Mouse (Mus musculus) liver, embryonic 16.5 days (tissue): Measurements from ENCODE around the gene Mbtps2. TPM values are rescaled to one million over a fixed set of nuclear protein-coding genes. Genes with fewer than 3 reads are reported as not detected.

ENCODE experiments used
- ATAC-seq: fragments of 200-750 bp; cut with Nextera tagmentation; 2 replicates; pipeline ENCODE4 v1.8.0; 2017; ENCODE audit warnings: low read depth, mild to moderate bottlenecking, moderate number of reproducible peaks, moderate library complexity
- H3K27ac ChIP-seq: fragments of 300-500 bp; sonication (generic); 2 replicates; pipeline ENCODE4 v1.5.1; 2014; ENCODE audit warnings: mild to moderate bottlenecking, low read length
- H3K27me3 ChIP-seq: fragments of 300-500 bp; sonication (generic); 2 replicates; pipeline ENCODE4 v1.6.1; 2014; ENCODE audit warnings: low read depth, low read length, mixed read lengths; ENCODE audit not compliant: control insufficient read depth, insufficient read depth
- H3K36me3 ChIP-seq: fragments of 300-500 bp; sonication (generic); 2 replicates; pipeline ENCODE4 v1.6.1; 2014; ENCODE audit warnings: mild to moderate bottlenecking; ENCODE audit not compliant: control insufficient read depth, insufficient read depth
- H3K4me1 ChIP-seq: fragments of 300-500 bp; sonication (generic); 2 replicates; pipeline ENCODE4 v1.6.1; 2014; ENCODE audit warnings: low read depth, low read length, mixed read lengths; ENCODE audit not compliant: control insufficient read depth
- H3K4me2 ChIP-seq: fragments of 300-500 bp; sonication (generic); 2 replicates; pipeline ENCODE4 v1.6.1; 2014; ENCODE audit warnings: low read depth, low read length, mixed read lengths
- H3K4me3 ChIP-seq: fragments of 300-500 bp; sonication (generic); 2 replicates; pipeline ENCODE4 v1.5.1; 2014; ENCODE audit warnings: low read depth, mild to moderate bottlenecking, low read length
- H3K9ac ChIP-seq: fragments of 300-500 bp; sonication (generic); 2 replicates; pipeline ENCODE4 v1.6.1; 2014; ENCODE audit warnings: low read depth, low read length
- H3K9me3 ChIP-seq: fragments of 300-500 bp; sonication (generic); replicated peaks from 2 replicates; pipeline ENCODE4 v1.6.1; 2016; ENCODE audit warnings: low read length; ENCODE audit not compliant: control insufficient read depth
- WGBS: fragments of 180-500 bp; shearing (Covaris S2); extraction: QIAGEN DNeasy Blood & Tissue Kit; methylation state at CpG from one replicate; pipeline ENCODE4 v1.1.7; 2014; ENCODE audit not compliant: insufficient replicate concordance; 5-methylcytosine and 5-hydroxymethylcytosine counted together
- polyA plus RNA-seq: library from polyadenylated mRNA; unstranded; fragments of >200 nt; fragmentation: Nextera tagmentation; extraction: Ambion mirVana; gene quantifications from 2 replicates; pipeline ENCODE4 v1.2.1, GENCODE M21; 2015

The Mbtps2 gene
- polyA plus RNA-seq, 1 experiment from 2014 or later = 4.3 TPM

DNA sequence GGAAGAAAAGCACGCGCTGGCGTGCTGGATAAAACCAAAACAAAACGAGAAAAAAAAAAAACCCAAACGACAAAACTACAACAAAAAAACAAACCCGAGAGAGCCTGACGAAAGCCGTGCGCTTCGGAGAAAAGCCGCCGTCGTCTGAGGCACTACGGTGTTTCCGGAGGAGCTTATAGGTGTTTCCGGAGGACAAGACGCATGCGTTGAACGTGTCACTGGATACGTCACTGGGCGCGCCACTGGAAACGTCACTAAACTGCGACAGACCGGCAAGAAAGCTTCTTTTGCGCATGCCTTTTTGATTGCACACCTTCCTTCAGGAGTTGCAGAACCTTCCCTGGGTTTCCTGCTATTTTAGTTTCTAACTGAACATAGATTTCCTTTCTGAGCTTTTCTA, 29.7 kb downstream of the Mbtps2 start, which contains the start of gene Yy2:
TSS of gene Yy2 (minus strand) at position 146 of the 400 bp plus-strand sequence.
- H3K27me3 ChIP-seq = no peaks in the 10 kb centered on the region
- WGBS = 79% methylated on average over 26 of the region's 26 CpGs
- H3K4me2 ChIP-seq = no peak within 1 kb of the TSS
- H3K27ac ChIP-seq = no peak within 1 kb of the TSS
- no peaks in the 10 kb centered on the region for H3K4me1 ChIP-seq
- ATAC-seq = no peak
- no peaks in the 10 kb centered on the region for H3K36me3 ChIP-seq
- H3K9me3 ChIP-seq = no peaks in the 10 kb centered on the region
- no peak within 1 kb of the TSS for H3K9ac ChIP-seq
- no peak within 1 kb of the TSS for H3K4me3 ChIP-seq

DNA sequence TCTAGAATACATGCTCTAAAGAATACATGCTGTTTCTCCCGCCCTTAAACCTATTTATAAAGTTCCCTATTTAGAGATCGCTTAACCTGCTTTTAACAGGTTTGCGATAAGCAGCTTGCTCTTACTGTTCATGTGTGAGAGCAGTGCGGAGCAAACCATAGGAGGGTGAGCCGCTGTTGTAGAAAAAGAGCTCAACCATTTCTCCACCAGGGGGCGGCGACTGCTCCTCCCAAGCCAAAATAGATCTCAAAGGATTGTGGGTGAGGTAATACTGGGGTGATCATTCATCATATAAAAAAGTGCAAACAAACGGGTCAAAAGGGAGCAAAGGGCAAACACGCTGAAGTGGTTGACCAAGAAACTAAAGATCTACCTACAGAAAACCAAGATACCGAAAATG, 34.7 kb downstream of the Mbtps2 start:
- no peak overlapping the region for H3K4me2 ChIP-seq
- H3K36me3 ChIP-seq = no peaks in the 10 kb centered on the region
- no peak overlapping the region for H3K4me3 ChIP-seq
- no peaks in the 10 kb centered on the region for H3K9me3 ChIP-seq
- H3K27ac ChIP-seq = no peak overlapping the region
- no peaks in the 10 kb centered on the region for H3K27me3 ChIP-seq
- 66% methylated on average over 10 of the region's 10 CpGs for WGBS
- H3K9ac ChIP-seq = no peak overlapping the region
- no peak for ATAC-seq
- no peaks in the 10 kb centered on the region for H3K4me1 ChIP-seq

DNA sequence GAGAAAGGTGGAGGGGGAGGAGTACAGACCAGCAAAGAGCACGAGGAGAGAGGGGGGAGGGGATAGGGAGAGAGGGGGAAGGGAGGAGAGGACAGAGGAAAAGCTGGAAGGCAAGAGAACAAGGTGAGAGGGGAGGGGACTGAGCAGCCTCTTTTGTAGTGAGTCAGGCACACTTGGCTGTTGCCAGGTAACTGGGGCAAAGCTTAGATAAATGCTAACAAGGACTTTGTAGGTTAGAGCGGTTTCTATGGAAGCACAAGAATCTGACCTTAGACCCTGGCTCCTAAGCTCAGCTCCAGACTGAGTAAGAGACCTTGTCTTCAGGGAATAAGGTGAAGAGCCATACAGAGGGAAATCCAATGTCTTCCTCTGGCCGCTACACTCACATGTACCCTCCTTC, 51.4 kb downstream of the Mbtps2 start:
- H3K27ac ChIP-seq = no peak overlapping the region
- H3K27me3 ChIP-seq = no peaks in the 10 kb centered on the region
- WGBS = 36% methylated on average over 3 of the region's 3 CpGs
- no peaks in the 10 kb centered on the region for H3K9me3 ChIP-seq
- H3K9ac ChIP-seq = no peak overlapping the region
- H3K4me3 ChIP-seq = no peak overlapping the region
- no peak overlapping the region for H3K4me2 ChIP-seq
- no peaks in the 10 kb centered on the region for H3K36me3 ChIP-seq
- peak; percentile 78; the same call in 1 of the 2 replicates for ATAC-seq
- H3K4me1 ChIP-seq = no peaks in the 10 kb centered on the region

DNA sequence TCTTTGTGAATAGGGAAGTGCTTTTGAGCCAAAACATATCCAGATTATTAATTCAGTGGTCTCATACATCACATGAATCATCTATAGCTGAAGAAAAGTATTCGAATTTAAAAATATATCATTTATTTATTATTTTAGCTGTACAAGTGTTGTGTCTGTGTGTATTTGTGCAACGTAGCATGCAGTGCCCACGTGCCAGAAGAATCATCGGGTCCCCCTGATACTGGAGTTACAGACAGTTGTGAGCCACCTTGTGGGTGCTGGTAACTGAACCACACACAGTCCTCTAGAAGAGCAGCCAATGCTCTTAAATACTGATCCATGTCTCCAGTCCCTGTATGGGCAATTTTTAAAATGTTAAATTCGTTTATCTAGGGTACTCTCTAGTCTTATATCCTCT, 92.1 kb downstream of the Mbtps2 start:
- no peak overlapping the region for H3K4me2 ChIP-seq
- H3K4me3 ChIP-seq = no peak overlapping the region
- H3K36me3 ChIP-seq = no peaks in the 10 kb centered on the region
- 38% methylated on average over 5 of the region's 5 CpGs for WGBS
- H3K9me3 ChIP-seq = no peaks in the 10 kb centered on the region
- ATAC-seq = no peak
- H3K27ac ChIP-seq = no peak overlapping the region
- H3K4me1 ChIP-seq = no peaks in the 10 kb centered on the region
- no peaks in the 10 kb centered on the region for H3K27me3 ChIP-seq
- H3K9ac ChIP-seq = no peak overlapping the region

GRCm38 (mm10) chrX:157504506-157504905, 94.0 kb downstream of the Mbtps2 start:
- WGBS = 62% methylated on average over 1 of the region's 1 CpGs
- no peaks in the 10 kb centered on the region for H3K36me3 ChIP-seq
- H3K27ac ChIP-seq = no peak overlapping the region
- no peak overlapping the region for H3K4me2 ChIP-seq
- H3K4me1 ChIP-seq = no peaks in the 10 kb centered on the region
- no peaks in the 10 kb centered on the region for H3K9me3 ChIP-seq
- ATAC-seq = no peak
- no peaks in the 10 kb centered on the region for H3K27me3 ChIP-seq
- no peak overlapping the region for H3K4me3 ChIP-seq
- no peak overlapping the region for H3K9ac ChIP-seq

- Histone ChIP-seq H3K4me3 (no peak overlapping the region), H3K9me3 (no peaks in the 10 kb centered on the region), H3K4me1 (no peaks in the 10 kb centered on the region), H3K36me3 (no peaks in the 10 kb centered on the region), H3K9ac (no peak overlapping the region), H3K4me2 (no peak overlapping the region), H3K27ac (no peak overlapping the region), H3K27me3 (no peaks in the 10 kb centered on the region)
- WGBS = 57% methylated on average over 2 of the region's 2 CpGs
- ATAC-seq = no peak
These were observed 96.6 kb downstream of the Mbtps2 start for GRCm38 (mm10) chrX:157501871-157502270.

DNA sequence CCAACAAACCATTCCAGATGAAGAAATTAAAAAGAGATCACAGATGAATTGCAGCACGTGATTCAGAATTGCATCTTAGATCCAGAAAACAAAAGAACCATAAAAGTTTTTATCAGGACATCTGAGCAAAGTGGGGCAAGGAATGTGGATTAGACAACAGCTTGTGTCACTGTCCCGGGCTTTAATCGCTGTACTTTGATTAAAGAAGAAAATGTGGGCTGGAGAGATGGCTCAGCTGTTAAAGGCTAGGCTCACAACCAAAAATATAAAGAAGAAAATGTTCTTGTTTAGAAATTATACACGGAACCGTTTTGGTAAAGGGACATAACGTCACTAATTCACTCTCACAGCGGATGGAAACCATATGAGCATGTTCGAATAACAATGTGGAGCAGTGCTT, 98.5 kb downstream of the Mbtps2 start:
- no peak for ATAC-seq
- no peaks in the 10 kb centered on the region for H3K27me3 ChIP-seq
- 60% methylated on average over 8 of the region's 8 CpGs for WGBS
- H3K4me3 ChIP-seq = no peak overlapping the region
- H3K27ac ChIP-seq = no peak overlapping the region
- no peaks in the 10 kb centered on the region for H3K4me1 ChIP-seq
- no peak overlapping the region for H3K9ac ChIP-seq
- no peaks in the 10 kb centered on the region for H3K9me3 ChIP-seq
- H3K4me2 ChIP-seq = no peak overlapping the region
- H3K36me3 ChIP-seq = no peaks in the 10 kb centered on the region

DNA sequence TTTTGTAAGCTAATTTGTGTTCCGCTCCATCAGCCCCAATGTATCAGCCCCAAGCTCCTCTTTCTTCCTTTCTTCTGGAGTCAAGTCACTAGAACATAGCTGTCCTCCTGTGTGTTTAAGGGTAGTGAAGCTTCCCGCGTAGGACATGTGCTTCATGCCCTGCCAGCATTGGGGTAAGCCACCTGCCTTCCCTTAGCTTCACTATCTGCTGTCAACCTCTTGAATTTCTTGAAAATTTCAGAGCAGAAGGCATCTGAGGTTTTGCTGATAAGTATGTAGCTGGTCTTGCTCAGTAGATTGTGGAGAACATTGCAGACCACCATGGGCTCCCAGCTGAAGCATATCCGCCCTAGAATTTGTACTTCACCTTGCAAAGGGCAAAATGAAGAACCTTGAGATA, 105.4 kb downstream of the Mbtps2 start:
- no peaks in the 10 kb centered on the region for H3K9me3 ChIP-seq
- H3K9ac ChIP-seq = no peak overlapping the region
- 66% methylated on average over 4 of the region's 4 CpGs for WGBS
- no peaks in the 10 kb centered on the region for H3K27me3 ChIP-seq
- H3K4me3 ChIP-seq = no peak overlapping the region
- H3K4me1 ChIP-seq = peaks cover 4% of the 10 kb centered on the region
- H3K36me3 ChIP-seq = no peaks in the 10 kb centered on the region
- ATAC-seq = no peak
- H3K4me2 ChIP-seq = no peak overlapping the region
- H3K27ac ChIP-seq = no peak overlapping the region

DNA sequence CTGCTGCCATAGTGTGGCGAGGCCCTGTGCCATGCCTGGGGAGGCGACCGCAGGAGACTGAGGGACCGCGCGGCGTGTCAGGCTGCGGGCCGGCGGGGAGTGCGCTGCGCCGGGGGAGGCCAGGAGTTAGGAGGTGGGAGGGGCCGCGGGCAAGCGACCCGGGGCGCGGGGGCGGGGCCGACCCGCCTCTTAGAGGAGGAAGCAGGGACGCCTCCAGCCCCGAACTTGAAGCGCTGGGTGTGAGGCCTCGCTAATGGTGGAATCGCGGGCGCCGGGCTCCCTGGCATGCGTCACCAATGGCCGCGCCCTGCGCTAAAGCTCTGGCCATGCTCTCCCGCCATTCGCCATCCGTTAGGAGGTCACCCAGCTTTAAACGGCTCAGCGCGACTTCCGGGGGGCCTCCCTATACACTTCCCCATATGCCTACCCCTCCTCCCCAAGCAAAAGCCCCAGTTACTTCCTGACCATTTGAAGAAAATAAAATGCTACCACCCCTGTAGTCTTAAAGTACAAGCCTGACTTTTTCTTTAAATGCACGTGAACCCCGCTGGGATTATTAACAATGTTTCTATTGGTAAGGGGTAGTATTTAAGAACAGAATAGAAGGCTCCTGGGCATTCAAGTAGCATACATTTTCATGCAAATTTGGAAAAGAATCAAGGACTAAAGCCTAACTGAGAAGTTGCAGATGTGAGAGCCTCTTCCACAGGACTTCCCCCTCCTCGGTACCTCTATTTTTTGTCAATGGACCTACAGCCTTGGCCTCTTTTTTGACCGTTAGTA, 106.4 kb downstream of the Mbtps2 start, which contains the start of gene Sms:
TSS of gene Sms (minus strand) at position 344 of the 783 bp plus-strand sequence.
- Histone ChIP-seq H3K4me1 (peaks cover 4% of the 10 kb centered on the region), H3K4me2 (peak within 1 kb of the TSS; percentile 74), H3K36me3 (no peaks in the 10 kb centered on the region), H3K27me3 (no peaks in the 10 kb centered on the region), H3K27ac (no peak within 1 kb of the TSS; the same call in 1 of the 2 replicates), H3K9ac (peak within 1 kb of the TSS; percentile 61), H3K9me3 (no peaks in the 10 kb centered on the region), H3K4me3 (peak within 1 kb of the TSS; percentile 67)
- ATAC-seq = peak; percentile 89
- WGBS = 14% methylated on average over 35 of the region's 45 CpGs
